Mouse (Mus musculus) thymus, postnatal 14 days (tissue): Measurements from ENCODE around the gene Polh.
A peak's percentile ranks its signal among the peaks of the same experiment; 100 is the strongest.

Experiments used
- DNase-seq: peaks from one replicate; pipeline ENCODE4 v3.0.0; 2021

The Polh gene

GRCm38 (mm10) chr17:46166270-46166669 lies 36.2 kb downstream of the Polh start:
- no peak for DNase-seq

- no peak for DNase-seq
Observed at GRCm38 (mm10) chr17:46165460-46165859, 37.0 kb downstream of the Polh start.

- DNase-seq = no peak
Observed at GRCm38 (mm10) chr17:46164791-46165190, 37.7 kb downstream of the Polh start.

GRCm38 (mm10) chr17:46164301-46164700 lies 38.1 kb downstream of the Polh start:
- DNase-seq = no peak

GRCm38 (mm10) chr17:46162951-46163421 lies 39.5 kb downstream of the Polh start:
- peak; percentile 79 for DNase-seq

- DNase-seq = peak; percentile 49
Observed at GRCm38 (mm10) chr17:46162551-46162950, 39.9 kb downstream of the Polh start.

- no peak for DNase-seq
Observed at GRCm38 (mm10) chr17:46161710-46162109, 40.7 kb downstream of the Polh start.

GRCm38 (mm10) chr17:46161179-46161578 lies 41.3 kb downstream of the Polh start:
- no peak for DNase-seq

GRCm38 (mm10) chr17:46160686-46161085 lies 41.8 kb downstream of the Polh start, which contains the start of gene Gtpbp2:
Gene Gtpbp2, plus strand, starts transcription at chr17:46161032.
- DNase-seq = peak; percentile 96

GRCm38 (mm10) chr17:46160090-46160662 lies 42.3 kb downstream of the Polh start:
- DNase-seq = peak; percentile 95

- no peak for DNase-seq
Observed at GRCm38 (mm10) chr17:46159236-46159635, 43.2 kb downstream of the Polh start.

GRCm38 (mm10) chr17:46157131-46157530 lies 45.3 kb downstream of the Polh start:
- DNase-seq = no peak

- DNase-seq = no peak
Observed at GRCm38 (mm10) chr17:46156680-46157079, 45.8 kb downstream of the Polh start.

- no peak for DNase-seq
Observed at GRCm38 (mm10) chr17:46154336-46154735, 48.1 kb downstream of the Polh start.

- peak; percentile 93 for DNase-seq
Observed at GRCm38 (mm10) chr17:46152847-46153782, 49.3 kb downstream of the Polh start, which contains the start of gene Mad2l1bp. Gene Mad2l1bp, minus strand, starts transcription at chr17:46153553.

GRCm38 (mm10) chr17:46143578-46144423 lies 58.6 kb downstream of the Polh start, which contains the start of gene Rsph9:
Gene Rsph9, minus strand, starts transcription at chr17:46144216.
- DNase-seq = peak; percentile 73

- DNase-seq = no peak
Observed at GRCm38 (mm10) chr17:46139872-46140271, 62.6 kb downstream of the Polh start.

- no peak for DNase-seq
Observed at GRCm38 (mm10) chr17:46138563-46139236, 63.7 kb downstream of the Polh start.

GRCm38 (mm10) chr17:46132862-46133261 lies 69.6 kb downstream of the Polh start:
- no peak for DNase-seq

- peak; percentile 79 for DNase-seq
Observed at GRCm38 (mm10) chr17:46132058-46132718, 70.3 kb downstream of the Polh start.

- no peak for DNase-seq
Observed at GRCm38 (mm10) chr17:46129741-46130498, 72.5 kb downstream of the Polh start.
